ENCODE assay signal across 8 mouse cellular contexts in genomic region chr4:64832882-64833281, GRCm38 (mm10).
DNase-seq lines count a peak whose midpoint lies in the region; ATAC-seq lines count a peak whose summit lies in the region.

No protein-coding gene starts in this region.

- H3K9me3 ChIP-seq in hindbrain, embryonic 14.5 days (ENCODE audit: control insufficient read depth, low read length) = no peaks in the 10 kb centered on the region
- H3K9me3 ChIP-seq in hindbrain, embryonic 12.5 days (replicated peaks) = no peaks in the 10 kb centered on the region
- no peaks in the 10 kb centered on the region for H3K9me3 ChIP-seq in forebrain, embryonic 16.5 days (ENCODE audit: control insufficient read depth, low read length)

- WGBS in hindbrain, embryonic 14.5 days = 40% methylated on average over 2 of the region's 2 CpGs
- WGBS in hindbrain, embryonic 12.5 days = 53% methylated on average over 2 of the region's 2 CpGs
- WGBS in forebrain, embryonic 16.5 days = 45% methylated on average over 2 of the region's 2 CpGs

- no peak overlapping the region for H3K4me3 ChIP-seq in hindbrain, embryonic 14.5 days (replicated peaks; ENCODE audit: low read length)
- no peak overlapping the region for H3K4me3 ChIP-seq in hindbrain, embryonic 12.5 days
- no peak overlapping the region for H3K4me3 ChIP-seq in forebrain, embryonic 16.5 days (replicated peaks; ENCODE audit: low read length)

- no peaks in the 10 kb centered on the region for H3K4me1 ChIP-seq in hindbrain, embryonic 14.5 days (replicated peaks; ENCODE audit: control insufficient read depth, insufficient read depth, low read length)
- no peaks in the 10 kb centered on the region for H3K4me1 ChIP-seq in hindbrain, embryonic 12.5 days
- H3K4me1 ChIP-seq in forebrain, embryonic 16.5 days (replicated peaks; ENCODE audit: control insufficient read depth, insufficient read depth, low read length) = no peaks in the 10 kb centered on the region

- intact Hi-C loops in gastrocnemius, postnatal 14 days (cut with DNase I; ENCODE audit: low total_unique reads) = loop anchor here (10.0 kb wide), 1 partner anchor 662 kb away; no protein-coding TSS in a partner anchor

- no peaks in the 10 kb centered on the region for H3K27me3 ChIP-seq in hindbrain, embryonic 14.5 days (ENCODE audit: control insufficient read depth, insufficient read depth, low read length)
- H3K27me3 ChIP-seq in hindbrain, embryonic 12.5 days = no peaks in the 10 kb centered on the region
- H3K27me3 ChIP-seq in forebrain, embryonic 16.5 days (replicated peaks; ENCODE audit: control insufficient read depth, insufficient read depth, low read length) = no peaks in the 10 kb centered on the region

- H3K36me3 ChIP-seq in hindbrain, embryonic 14.5 days (replicated peaks; ENCODE audit: control insufficient read depth, insufficient read depth) = no peaks in the 10 kb centered on the region
- no peaks in the 10 kb centered on the region for H3K36me3 ChIP-seq in hindbrain, embryonic 12.5 days
- H3K36me3 ChIP-seq in forebrain, embryonic 16.5 days (ENCODE audit: control insufficient read depth, insufficient read depth) = no peaks in the 10 kb centered on the region

- no peak overlapping the region for H3K27ac ChIP-seq in hindbrain, embryonic 14.5 days
- H3K27ac ChIP-seq in hindbrain, embryonic 12.5 days = no peak overlapping the region
- H3K27ac ChIP-seq in forebrain, embryonic 16.5 days (ENCODE audit: low read length) = no peak overlapping the region

- peak; percentile 33 for DNase-seq in hindbrain, embryonic 14.5 days (ENCODE audit: low spot score)
- DNase-seq in right cerebral cortex, adult 2 months (ENCODE audit: low spot score in 2 of 2) = peak; percentile 35 to 44
- no peak for DNase-seq in right cerebral cortex, postnatal 10 days (ENCODE audit: low spot score in 2 of 2)
- DNase-seq in T-cell, adult 2 months (ENCODE audit: low spot score) = no peak
- no peak for DNase-seq in gastrocnemius, postnatal 14 days

- ATAC-seq in hindbrain, embryonic 14.5 days (ENCODE audit: low FRiP score) = no peak
- no peak for ATAC-seq in hindbrain, embryonic 12.5 days (ENCODE audit: low FRiP score)
- 0 out of 2 replicates have a peak, but pooled peaks have one; percentile 20 for ATAC-seq in forebrain, embryonic 16.5 days
- no peak for ATAC-seq in megakaryocyte progenitor cell, adult 5-6 weeks (replicated peaks; ENCODE audit: poor library complexity)

- no peak overlapping the region for H3K4me2 ChIP-seq in hindbrain, embryonic 14.5 days (replicated peaks)
- H3K4me2 ChIP-seq in hindbrain, embryonic 12.5 days (replicated peaks) = no peak overlapping the region
- no peak overlapping the region for H3K4me2 ChIP-seq in forebrain, embryonic 16.5 days (ENCODE audit: low read length)

- H3K9ac ChIP-seq in hindbrain, embryonic 14.5 days = no peak overlapping the region
- H3K9ac ChIP-seq in hindbrain, embryonic 12.5 days = no peak overlapping the region
- H3K9ac ChIP-seq in forebrain, embryonic 16.5 days (replicated peaks; ENCODE audit: low read depth, low read length) = no peak overlapping the region

Comparison
In these comparisons a context has a peak if more than half of its experiments do, and no peak if none do; other contexts are left out.
1. DNase-seq: peak in hindbrain, embryonic 14.5 days (single experiment) and right cerebral cortex, adult 2 months (2 of 2); none in right cerebral cortex, postnatal 10 days (0 of 2), T-cell, adult 2 months (single experiment) and gastrocnemius, postnatal 14 days (single experiment).